Mouse (Mus musculus): ENCODE data around the gene Samd9l.

The Samd9l gene

GRCm38 (mm10) chr6:3399340-3400068 lies at the start of gene Samd9l:
Gene Samd9l, minus strand, starts transcription at chr6:3399572.
- 25% methylated on average over 4 of the region's 4 CpGs for WGBS

GRCm38 (mm10) chr6:3447404-3447803 lies 48.0 kb upstream of the Samd9l start:
- WGBS: 2% methylated on average over 5 of the region's 5 CpGs

GRCm38 (mm10) chr6:3443905-3444304 lies 44.5 kb upstream of the Samd9l start:
- 24% methylated on average over 1 of the region's 1 CpGs for WGBS

- WGBS: 86% methylated on average over 2 of the region's 2 CpGs
Observed at GRCm38 (mm10) chr6:3430976-3431375, 31.6 kb upstream of the Samd9l start.

GRCm38 (mm10) chr6:3427047-3427446 lies 27.7 kb upstream of the Samd9l start:
- WGBS: 75% methylated on average over 1 of the region's 1 CpGs

GRCm38 (mm10) chr6:3424613-3425277 lies 25.4 kb upstream of the Samd9l start:
- WGBS: 38% methylated on average over 1 of the region's 4 CpGs

- 82% methylated on average over 4 of the region's 7 CpGs for WGBS
Observed at GRCm38 (mm10) chr6:3397182-3397906, 2.0 kb downstream of the Samd9l start.

GRCm38 (mm10) chr6:3395921-3396611 lies 3.3 kb downstream of the Samd9l start:
- WGBS: 74% methylated on average over 4 of the region's 4 CpGs

- WGBS: 83% methylated on average over 1 of the region's 1 CpGs
Observed at GRCm38 (mm10) chr6:3389995-3390394, 9.4 kb downstream of the Samd9l start.

GRCm38 (mm10) chr6:3386565-3386964 lies 12.8 kb downstream of the Samd9l start:
- 80% methylated on average over 6 of the region's 6 CpGs for WGBS

- 20% methylated on average over 1 of the region's 4 CpGs for WGBS
Observed at GRCm38 (mm10) chr6:3384115-3384791, 15.1 kb downstream of the Samd9l start.

- 90% methylated on average over 2 of the region's 2 CpGs for WGBS
Observed at GRCm38 (mm10) chr6:3379146-3379545, 20.2 kb downstream of the Samd9l start.

- 85% methylated on average over 5 of the region's 5 CpGs for WGBS
Observed at GRCm38 (mm10) chr6:3376687-3377086, 22.7 kb downstream of the Samd9l start.

- 77% methylated on average over 8 of the region's 8 CpGs for WGBS
Observed at GRCm38 (mm10) chr6:3369527-3369926, 29.8 kb downstream of the Samd9l start.

- WGBS: 80% methylated on average over 1 of the region's 1 CpGs
Observed at GRCm38 (mm10) chr6:3365609-3366008, 33.8 kb downstream of the Samd9l start.

GRCm38 (mm10) chr6:3345924-3346597 lies 53.3 kb downstream of the Samd9l start:
- WGBS: 0% methylated on average over 1 of the region's 1 CpGs

GRCm38 (mm10) chr6:3345043-3345639 lies 54.2 kb downstream of the Samd9l start:
- 66% methylated on average over 3 of the region's 4 CpGs for WGBS

- WGBS: 95% methylated on average over 1 of the region's 1 CpGs
Observed at GRCm38 (mm10) chr6:3343603-3344247, 55.6 kb downstream of the Samd9l start.

GRCm38 (mm10) chr6:3341479-3341878 lies 57.9 kb downstream of the Samd9l start:
- 47% methylated on average over 5 of the region's 5 CpGs for WGBS

- WGBS: 18% methylated on average over 10 of the region's 10 CpGs
Observed at GRCm38 (mm10) chr6:3340928-3341327, 58.4 kb downstream of the Samd9l start.

All from cerebral cortex, adult 2 months (tissue).